In the genomic region with DNA sequence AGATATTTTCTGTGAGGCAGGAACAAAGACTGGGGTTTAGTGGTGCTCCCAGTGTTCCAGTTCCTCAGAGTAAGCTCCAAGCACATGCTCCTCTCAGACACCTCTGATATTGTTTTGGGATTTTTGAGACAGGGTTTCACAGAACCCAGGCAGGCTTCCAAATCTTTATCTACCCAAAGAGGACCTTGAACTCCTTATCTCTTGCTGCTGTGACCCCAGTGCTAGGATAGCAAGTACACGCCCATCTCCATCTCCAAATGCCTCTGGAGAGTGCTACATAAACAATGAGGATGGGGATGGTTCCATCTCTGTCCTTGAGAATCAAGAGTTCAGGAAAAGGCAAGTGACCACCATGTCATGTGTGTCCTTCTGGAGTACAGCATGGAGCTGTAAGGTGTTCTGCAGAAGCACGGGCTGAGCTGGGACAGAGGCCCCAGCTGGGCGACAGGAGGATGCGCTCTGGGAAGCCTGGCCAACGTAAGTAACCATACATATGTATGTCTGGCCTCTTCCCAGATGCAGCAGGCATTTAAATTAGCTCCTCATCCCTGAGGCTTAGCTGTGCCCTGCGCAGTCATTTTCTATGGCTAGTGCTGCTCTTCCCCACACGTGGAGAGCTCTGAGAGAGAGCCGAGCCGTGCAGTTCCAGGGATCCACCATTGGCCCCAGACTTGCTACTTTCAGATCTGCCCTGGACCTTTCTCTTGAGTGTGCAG, we compare ENCODE assay signal across 14 mouse cellular contexts. TPM values are rescaled to one million over a fixed set of nuclear protein-coding genes. Genes with fewer than 3 reads are reported as not detected.
DNase-seq lines count a peak whose midpoint lies in the region; ATAC-seq lines count a peak whose summit lies in the region.
"Had no signal": no experiment of that assay in that cellular context is flagged by ENCODE, and none has a peak within 500 bp of the region (broad histone marks: within the 10 kb centered on the region; RNA-seq: fewer than 3 reads in every experiment).

No protein-coding gene starts in this region.

- H3K9me3 ChIP-seq in heart, embryonic 13.5 days, result no peaks in the 10 kb centered on the region
- no peaks in the 10 kb centered on the region for H3K9me3 ChIP-seq in neural tube, embryonic 12.5 days
- H3K9me3 ChIP-seq in neural tube, embryonic 15.5 days (replicated peaks), result no peaks in the 10 kb centered on the region
- no peaks in the 10 kb centered on the region for H3K9me3 ChIP-seq in limb, embryonic 12.5 days
- no peaks in the 10 kb centered on the region for H3K9me3 ChIP-seq in forebrain, embryonic 13.5 days (replicated peaks)
- H3K9me3 ChIP-seq: G1E; liver, embryonic 15.5 days; stomach, embryonic 15.5 days had no signal

- H3K4me2 ChIP-seq in heart, embryonic 13.5 days, result peak overlapping the region; percentile 37
- H3K4me2 ChIP-seq in neural tube, embryonic 12.5 days (replicated peaks), result no peak overlapping the region
- H3K4me2 ChIP-seq in neural tube, embryonic 15.5 days, result no peak overlapping the region
- no peak overlapping the region for H3K4me2 ChIP-seq in limb, embryonic 12.5 days
- no peak overlapping the region for H3K4me2 ChIP-seq in forebrain, embryonic 13.5 days
- H3K4me2 ChIP-seq: liver, embryonic 15.5 days; stomach, embryonic 15.5 days had no signal

- H3K9ac ChIP-seq in heart, embryonic 13.5 days, result no peak overlapping the region
- no peak overlapping the region for H3K9ac ChIP-seq in neural tube, embryonic 12.5 days
- no peak overlapping the region for H3K9ac ChIP-seq in neural tube, embryonic 15.5 days (replicated peaks)
- no peak overlapping the region for H3K9ac ChIP-seq in limb, embryonic 12.5 days (replicated peaks)
- H3K9ac ChIP-seq in forebrain, embryonic 13.5 days, result no peak overlapping the region
- H3K9ac ChIP-seq: liver, embryonic 15.5 days; stomach, embryonic 15.5 days had no signal

- no peak for DNase-seq in heart, adult 18-20 months
- no peak for DNase-seq in kidney, adult 9 months
- DNase-seq: adrenal gland, adult 8-10 months; kidney, adult 8-10 months; lung, postnatal 4 days had no signal

- no peaks in the 10 kb centered on the region for H3K36me3 ChIP-seq in heart, embryonic 13.5 days
- H3K36me3 ChIP-seq in neural tube, embryonic 12.5 days, result no peaks in the 10 kb centered on the region
- H3K36me3 ChIP-seq in neural tube, embryonic 15.5 days, result no peaks in the 10 kb centered on the region
- H3K36me3 ChIP-seq in limb, embryonic 12.5 days, result no peaks in the 10 kb centered on the region
- H3K36me3 ChIP-seq in forebrain, embryonic 13.5 days (ENCODE audit: poor library complexity, severe bottlenecking), result no peaks in the 10 kb centered on the region
- H3K36me3 ChIP-seq: G1E; liver, embryonic 15.5 days; stomach, embryonic 15.5 days had no signal

- H3K4me3 ChIP-seq in heart, embryonic 13.5 days, result no peak overlapping the region
- H3K4me3 ChIP-seq in neural tube, embryonic 12.5 days, result no peak overlapping the region
- no peak overlapping the region for H3K4me3 ChIP-seq in neural tube, embryonic 15.5 days (replicated peaks)
- H3K4me3 ChIP-seq in limb, embryonic 12.5 days (replicated peaks), result no peak overlapping the region
- no peak overlapping the region for H3K4me3 ChIP-seq in forebrain, embryonic 13.5 days
- H3K4me3 ChIP-seq: liver, embryonic 15.5 days; myocyte; stomach, embryonic 15.5 days had no signal

- peaks cover 20% of the 10 kb centered on the region for H3K4me1 ChIP-seq in heart, embryonic 13.5 days
- H3K4me1 ChIP-seq in neural tube, embryonic 12.5 days, result 0 out of 2 replicates have a peak, but pooled peaks cover 8% of the 10 kb centered on the region
- H3K4me1 ChIP-seq in neural tube, embryonic 15.5 days, result no peaks in the 10 kb centered on the region
- peaks cover 12% of the 10 kb centered on the region for H3K4me1 ChIP-seq in limb, embryonic 12.5 days (replicated peaks)
- no peaks in the 10 kb centered on the region for H3K4me1 ChIP-seq in forebrain, embryonic 13.5 days
- H3K4me1 ChIP-seq: stomach, embryonic 15.5 days had no signal

- H3K27ac ChIP-seq in heart, embryonic 13.5 days (replicated peaks), result no peak overlapping the region
- H3K27ac ChIP-seq in neural tube, embryonic 12.5 days, result no peak overlapping the region
- no peak overlapping the region for H3K27ac ChIP-seq in neural tube, embryonic 15.5 days (replicated peaks)
- peak overlapping the region; percentile 53; the same call in 1 of the 2 replicates for H3K27ac ChIP-seq in limb, embryonic 12.5 days
- no peak overlapping the region for H3K27ac ChIP-seq in forebrain, embryonic 13.5 days
- H3K27ac ChIP-seq: liver, embryonic 15.5 days; stomach, embryonic 15.5 days had no signal

- ATAC-seq in heart, embryonic 13.5 days (ENCODE audit: extremely low read depth, insufficient number of reproducible peaks, low FRiP score, low TSS enrichment), result no peak
- ATAC-seq in neural tube, embryonic 12.5 days (ENCODE audit: low FRiP score, low read depth), result 0 out of 2 replicates have a peak, but pooled peaks have one; percentile 29
- ATAC-seq in neural tube, embryonic 15.5 days (ENCODE audit: low FRiP score), result no peak
- ATAC-seq in limb, embryonic 12.5 days (ENCODE audit: insufficient number of reproducible peaks, insufficient read depth, low FRiP score, low TSS enrichment, low read depth), result no peak
- ATAC-seq in forebrain, embryonic 13.5 days, result no peak

- H3K27me3 ChIP-seq in heart, embryonic 13.5 days (replicated peaks), result no peaks in the 10 kb centered on the region
- no peaks in the 10 kb centered on the region for H3K27me3 ChIP-seq in neural tube, embryonic 12.5 days (replicated peaks)
- H3K27me3 ChIP-seq in neural tube, embryonic 15.5 days (replicated peaks), result no peaks in the 10 kb centered on the region
- no peaks in the 10 kb centered on the region for H3K27me3 ChIP-seq in limb, embryonic 12.5 days
- H3K27me3 ChIP-seq in forebrain, embryonic 13.5 days, result no peaks in the 10 kb centered on the region
- H3K27me3 ChIP-seq: liver, embryonic 15.5 days; stomach, embryonic 15.5 days had no signal

- WGBS in heart, embryonic 13.5 days, result 83% methylated on average over 9 of the region's 9 CpGs
- WGBS in neural tube, embryonic 12.5 days, result 66% methylated on average over 9 of the region's 9 CpGs
- WGBS in neural tube, embryonic 15.5 days, result 50% methylated on average over 9 of the region's 9 CpGs
- WGBS in limb, embryonic 12.5 days, result 75% methylated on average over 9 of the region's 9 CpGs
- WGBS in forebrain, embryonic 13.5 days, result 77% methylated on average over 9 of the region's 9 CpGs

RNA-seq across cellular contexts. Expression of gene Irs2, which starts 34.8 kb away (rescaled TPM):
- 3.0 and 3.2 TPM in 2 replicates for polyA plus RNA-seq in heart, embryonic 13.5 days (2015; fragmentation: Nextera tagmentation; extraction: Ambion mirVana)
- total RNA-seq in heart, adult 18-20 months (2021), result 10 to 100 TPM; 17.8 to 18.5 TPM
- polyA plus RNA-seq in neural tube, embryonic 12.5 days (2016; fragmentation: Nextera tagmentation; extraction: Ambion mirVana), result 8.3 and 9.5 TPM in 2 replicates
- polyA plus RNA-seq in neural tube, embryonic 15.5 days (2015; fragmentation: Nextera tagmentation; extraction: Ambion mirVana), result 5.2 and 5.7 TPM in 2 replicates
- 10.9 and 11.7 TPM in 2 replicates for polyA plus RNA-seq in limb, embryonic 12.5 days (2016; fragmentation: Nextera tagmentation; extraction: Ambion mirVana)
- polyA plus RNA-seq in forebrain, embryonic 13.5 days (2015; fragmentation: Nextera tagmentation; extraction: Ambion mirVana), result 4.5 and 5.2 TPM in 2 replicates
